Mouse (Mus musculus) erythroblast, embryonic 14.5 days (primary cell): ENCODE results near the gene Mrps15.

ENCODE experiments used
- GATA1 ChIP-seq: IDR thresholded peaks from 2 replicates; pipeline ENCODE4 v1.6.1; 2012; ENCODE audit warnings: low read length, inconsistent platforms, mixed read lengths
- TAL1 ChIP-seq: IDR thresholded peaks from 3 replicates; pipeline ENCODE4 v1.6.1; 2012; ENCODE audit warnings: low read length, inconsistent platforms, mixed read lengths

GRCm38 (mm10) chr4:126001311-126002199, 45.2 kb upstream of the Mrps15 start:
- TF ChIP-seq GATA1 (no peak), TAL1 (no peak)
